Mouse (Mus musculus) midbrain, embryonic 10.5 days (tissue): ENCODE measurements around the gene Aqp1. TPM values are rescaled to one million over a fixed set of nuclear protein-coding genes. Genes with fewer than 3 reads are reported as not detected.

ENCODE experiments used
- microRNA-seq: library from miRNA; unstranded; fragments of <30 nt; microRNA quantifications from one replicate; pipeline ENCODE4, GENCODE M21; 2017
- polyA plus RNA-seq: library from polyadenylated mRNA; unstranded; fragments of >200 nt; fragmentation: Nextera tagmentation; extraction: Ambion mirVana; gene quantifications from 2 replicates; pipeline ENCODE4 v1.2.1, GENCODE M21; 2016

Aqp1 gene
- polyA plus RNA-seq, 1 experiment from 2014 or later = 0.56 TPM

Small RNA genes lying within 50 kb of the gene (microRNA-seq; reads per million reads assigned to microRNA genes)
- not detected for gene Gm25458

Other genes with a start within 250 kb of the Aqp1 start
- gene Crhr2, start 203.4 kb upstream of the Aqp1 start, polyA plus RNA-seq = 0.21 and 0.30 TPM in 2 replicates
- 0.62 and 2.0 TPM in 2 replicates for gene Inmt, start 161.4 kb upstream of the Aqp1 start, polyA plus RNA-seq
- gene Mindy4, start 133.0 kb upstream of the Aqp1 start, polyA plus RNA-seq = 23.3 and 27.1 TPM in 2 replicates
- gene Ghrhr, start 39.9 kb downstream of the Aqp1 start, polyA plus RNA-seq = not detected in 2 replicates
- gene Adcyap1r1, start 115.5 kb downstream of the Aqp1 start, polyA plus RNA-seq = 31.4 and 34.3 TPM in 2 replicates